Mouse (Mus musculus) embryonic facial prominence, embryonic 13.5 days (tissue): ENCODE data around the gene Pom121. TPM values are rescaled to one million over a fixed set of nuclear protein-coding genes. Genes with fewer than 3 reads are reported as not detected.
"Not testable (repeated sequence)": the region's sequence is repeated elsewhere in the genome, so short reads cannot be mapped to it uniquely, and the experiment has no call there.

ENCODE experiments used
- ATAC-seq: fragments of 200-750 bp; cut with Nextera tagmentation; 2 replicates; pipeline ENCODE4 v1.8.0; 2017; ENCODE audit warnings: low read depth; ENCODE audit not compliant: insufficient number of reproducible peaks, insufficient read depth, low FRiP score, low TSS enrichment
- H3K27ac ChIP-seq: fragments of 300-500 bp; sonication (generic); 2 replicates; pipeline ENCODE4 v1.5.1; 2015; ENCODE audit warnings: moderate library complexity, mild to moderate bottlenecking, inconsistent platforms
- H3K27me3 ChIP-seq: fragments of 300-500 bp; sonication (generic); 2 replicates; pipeline ENCODE4 v1.6.1; 2015; ENCODE audit warnings: mild to moderate bottlenecking, inconsistent platforms
- H3K36me3 ChIP-seq: fragments of 300-500 bp; sonication (generic); 2 replicates; pipeline ENCODE4 v1.6.1; 2015; ENCODE audit warnings: mild to moderate bottlenecking, inconsistent platforms
- H3K4me1 ChIP-seq: fragments of 300-500 bp; sonication (generic); 2 replicates; pipeline ENCODE4 v1.6.1; 2015; ENCODE audit warnings: inconsistent platforms
- H3K4me2 ChIP-seq: fragments of 300-500 bp; sonication (generic); 2 replicates; pipeline ENCODE4 v1.6.1; 2015; ENCODE audit warnings: moderate library complexity, mild to moderate bottlenecking, inconsistent platforms
- H3K4me3 ChIP-seq: fragments of 300-500 bp; sonication (generic); 2 replicates; pipeline ENCODE4 v1.5.1; 2015; ENCODE audit warnings: mild to moderate bottlenecking, inconsistent platforms
- H3K9ac ChIP-seq: fragments of 300-500 bp; sonication (generic); 2 replicates; pipeline ENCODE4 v1.6.1; 2015; ENCODE audit warnings: mild to moderate bottlenecking, inconsistent platforms
- H3K9me3 ChIP-seq: fragments of 300-500 bp; sonication (generic); 2 replicates; pipeline ENCODE4 v1.6.1; 2016; ENCODE audit warnings: inconsistent platforms
- WGBS: fragments of 180-500 bp; shearing (Covaris S2); methylation state at CpG from one replicate; pipeline ENCODE4 v1.1.7; 2015; ENCODE audit warnings: mixed read lengths; 5-methylcytosine and 5-hydroxymethylcytosine counted together
- polyA plus RNA-seq: library from polyadenylated mRNA; unstranded; fragments of >200 nt; fragmentation: Nextera tagmentation; extraction: Ambion mirVana; gene quantifications from 2 replicates; pipeline ENCODE4 v1.2.1, GENCODE M21; 2015

Gene Pom121
- polyA plus RNA-seq, 1 experiment from 2014 or later, result 17.0 TPM

DNA sequence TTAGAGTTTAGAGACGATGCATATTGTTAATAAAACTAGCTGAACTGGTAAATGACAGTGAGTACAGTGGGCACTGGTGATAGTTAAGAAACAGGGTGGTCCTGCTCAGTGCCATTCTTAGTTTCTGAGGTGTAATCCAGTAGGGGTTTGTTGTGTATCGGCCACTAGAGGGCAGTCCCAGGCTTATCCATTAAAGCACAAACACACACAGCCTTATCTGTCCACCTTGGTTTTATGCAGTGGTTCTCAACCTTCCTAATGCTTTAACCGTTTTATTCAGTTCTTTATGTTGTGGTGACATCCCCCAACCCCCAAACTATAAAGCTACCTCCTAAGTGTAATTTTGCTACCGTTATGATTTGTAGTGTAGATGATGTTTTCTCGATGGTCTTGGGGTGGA, 1.5 kb upstream of the Pom121 start:
- Histone ChIP-seq H3K4me2 (no peak overlapping the region), H3K9ac (no peak overlapping the region), H3K4me3 (no peak overlapping the region), H3K27ac (no peak overlapping the region), H3K9me3 (no peaks in the 10 kb centered on the region), H3K27me3 (no peaks in the 10 kb centered on the region), H3K4me1 (peaks cover 19% of the 10 kb centered on the region), H3K36me3 (peaks cover 15% of the 10 kb centered on the region)
- 55% methylated on average over 5 of the region's 5 CpGs for WGBS
- no peak for ATAC-seq

DNA sequence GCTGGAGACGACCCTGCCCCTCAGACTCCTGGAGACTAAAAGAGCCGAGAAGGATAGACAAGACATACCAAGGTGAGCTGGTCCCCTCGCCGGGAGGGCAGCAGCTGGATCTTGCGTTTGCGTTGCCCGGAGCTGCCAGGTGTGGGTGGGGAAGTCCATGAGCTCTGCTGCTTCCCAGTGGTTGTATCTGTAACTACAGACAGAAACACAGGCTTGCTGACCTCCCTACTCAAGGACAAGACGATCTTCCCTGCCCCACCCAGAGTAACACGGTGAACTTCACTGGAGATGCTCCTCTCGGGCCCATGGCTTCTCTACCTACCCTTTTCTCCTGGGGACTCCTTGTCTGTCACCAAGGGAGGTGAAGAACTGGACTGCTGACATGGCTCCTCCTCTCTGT, 10.6 kb downstream of the Pom121 start:
- H3K27ac ChIP-seq, result no peak overlapping the region
- 85% methylated on average over 10 of the region's 10 CpGs for WGBS
- peaks cover 95% of the 10 kb centered on the region for H3K36me3 ChIP-seq
- no peak overlapping the region for H3K4me2 ChIP-seq
- ATAC-seq, result no peak
- no peaks in the 10 kb centered on the region for H3K9me3 ChIP-seq
- no peak overlapping the region for H3K4me3 ChIP-seq
- H3K4me1 ChIP-seq, result no peaks in the 10 kb centered on the region
- H3K27me3 ChIP-seq, result no peaks in the 10 kb centered on the region
- no peak overlapping the region for H3K9ac ChIP-seq

DNA sequence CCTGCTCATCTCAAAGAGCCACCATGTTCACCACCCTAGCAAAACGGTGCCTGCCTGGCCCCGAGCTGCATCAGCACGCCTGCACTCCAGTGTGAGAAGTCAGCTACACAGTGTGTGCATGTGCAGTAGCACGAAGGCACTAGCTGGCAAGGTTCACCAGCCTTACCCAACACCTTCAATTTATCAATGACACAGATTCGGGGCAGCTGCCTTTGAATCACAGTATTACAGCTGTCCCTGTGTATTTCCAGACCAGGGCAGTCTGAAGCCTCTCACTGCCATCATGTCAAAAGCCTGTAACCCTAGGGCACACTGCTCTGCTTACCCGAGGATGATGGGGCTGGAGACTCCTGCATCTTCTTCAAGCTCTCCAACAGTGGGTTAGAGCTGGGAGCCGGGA, 11.6 kb downstream of the Pom121 start:
- Histone ChIP-seq H3K4me2 (no peak overlapping the region), H3K27ac (no peak overlapping the region), H3K27me3 (no peaks in the 10 kb centered on the region), H3K4me3 (no peak overlapping the region), H3K36me3 (peaks cover 95% of the 10 kb centered on the region), H3K9me3 (no peaks in the 10 kb centered on the region), H3K9ac (no peak overlapping the region), H3K4me1 (no peaks in the 10 kb centered on the region)
- WGBS, result 87% methylated on average over 7 of the region's 7 CpGs
- ATAC-seq, result no peak

DNA sequence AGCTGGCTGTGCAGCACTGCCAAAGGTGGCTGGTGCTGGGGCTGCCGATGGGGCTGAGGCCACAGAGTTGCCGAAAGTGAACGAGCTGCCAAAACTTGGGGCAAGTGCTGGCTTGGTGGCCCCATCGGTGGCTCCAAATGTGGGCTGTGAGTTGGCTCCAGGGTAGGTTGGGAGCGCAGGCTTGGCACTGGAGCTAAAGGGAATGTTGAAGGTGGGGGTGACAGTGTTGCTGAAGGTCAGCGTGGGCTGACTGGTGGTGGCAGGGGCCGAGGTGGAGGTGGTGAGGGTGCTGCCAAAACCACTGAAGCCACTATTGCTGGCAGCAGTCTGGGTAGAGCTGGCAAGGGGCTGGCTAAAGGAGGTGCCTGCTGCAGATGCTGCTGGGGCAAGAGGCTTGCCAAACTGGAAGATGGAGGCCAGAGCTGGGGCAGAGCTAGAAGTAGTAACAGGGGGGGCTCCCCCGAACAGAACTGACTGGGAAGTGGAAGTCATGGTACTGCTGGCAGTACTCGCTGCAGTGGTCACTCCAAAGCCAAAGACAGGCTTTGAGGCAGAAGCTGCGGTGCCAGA, 12.9 kb downstream of the Pom121 start:
- H3K9me3 ChIP-seq, result no peaks in the 10 kb centered on the region
- no peak overlapping the region for H3K4me2 ChIP-seq
- no peak overlapping the region for H3K9ac ChIP-seq
- no peak overlapping the region for H3K4me3 ChIP-seq
- H3K4me1 ChIP-seq, result no peaks in the 10 kb centered on the region
- peaks cover 94% of the 10 kb centered on the region for H3K36me3 ChIP-seq
- no peak overlapping the region for H3K27ac ChIP-seq
- no peaks in the 10 kb centered on the region for H3K27me3 ChIP-seq
- ATAC-seq, result no peak
- WGBS, result 94% methylated on average over 10 of the region's 10 CpGs

GRCm38 (mm10) chr5:135380681-135381080, 13.7 kb downstream of the Pom121 start:
- Histone ChIP-seq H3K4me2 (no peak overlapping the region), H3K4me1 (no peaks in the 10 kb centered on the region; the same call in 1 of the 2 replicates), H3K36me3 (peaks cover 98% of the 10 kb centered on the region), H3K27me3 (no peaks in the 10 kb centered on the region), H3K9ac (no peak overlapping the region), H3K9me3 (no peaks in the 10 kb centered on the region), H3K4me3 (no peak overlapping the region), H3K27ac (no peak overlapping the region)
- WGBS, result 93% methylated on average over 4 of the region's 4 CpGs
- ATAC-seq, result no peak

GRCm38 (mm10) chr5:135376341-135376740, 18.0 kb downstream of the Pom121 start:
- H3K4me1 ChIP-seq, result peaks cover 9% of the 10 kb centered on the region; the same call in 1 of the 2 replicates
- no peak for ATAC-seq
- H3K9ac ChIP-seq, result no peak overlapping the region
- no peak overlapping the region for H3K4me2 ChIP-seq
- no peak overlapping the region for H3K27ac ChIP-seq
- WGBS, result 77% methylated on average over 2 of the region's 2 CpGs
- peaks cover 97% of the 10 kb centered on the region for H3K36me3 ChIP-seq
- H3K9me3 ChIP-seq, result no peaks in the 10 kb centered on the region; the same call in 1 of the 2 replicates
- no peaks in the 10 kb centered on the region for H3K27me3 ChIP-seq
- no peak overlapping the region for H3K4me3 ChIP-seq

- H3K9me3 ChIP-seq, result no peaks in the 10 kb centered on the region; the same call in 1 of the 2 replicates
- H3K27ac ChIP-seq, result no peak overlapping the region
- no peak overlapping the region for H3K4me3 ChIP-seq
- H3K4me1 ChIP-seq, result peaks cover 16% of the 10 kb centered on the region
- ATAC-seq, result no peak
- WGBS, result 71% methylated on average over 8 of the region's 8 CpGs
- H3K4me2 ChIP-seq, result no peak overlapping the region
- H3K9ac ChIP-seq, result no peak overlapping the region
- H3K27me3 ChIP-seq, result no peaks in the 10 kb centered on the region
- H3K36me3 ChIP-seq, result peaks cover 88% of the 10 kb centered on the region
These were observed 19.2 kb downstream of the Pom121 start for GRCm38 (mm10) chr5:135375167-135375566.

DNA sequence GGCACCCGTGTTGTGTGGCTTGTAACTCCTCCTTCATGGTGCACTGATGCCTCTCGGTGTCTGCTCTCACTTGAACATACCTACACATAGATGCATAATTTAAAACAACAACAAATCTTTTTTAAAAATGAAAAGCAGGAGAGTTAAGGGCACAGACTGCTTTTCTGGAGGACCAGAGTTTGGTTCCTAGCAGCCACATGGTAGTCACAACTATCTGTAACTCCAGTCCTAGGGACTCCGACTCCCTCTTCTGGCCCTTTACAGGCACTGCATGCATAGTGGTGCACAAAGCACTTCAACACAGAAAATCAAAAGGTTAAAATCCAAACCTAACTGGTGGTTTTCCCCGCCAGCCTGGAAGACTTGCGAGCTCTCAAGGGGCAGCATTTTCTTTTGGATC, 20.7 kb downstream of the Pom121 start:
- H3K27ac ChIP-seq, result no peak overlapping the region
- 96% methylated on average over 5 of the region's 5 CpGs for WGBS
- H3K4me3 ChIP-seq, result no peak overlapping the region
- no peaks in the 10 kb centered on the region for H3K27me3 ChIP-seq
- no peak overlapping the region for H3K4me2 ChIP-seq
- no peak for ATAC-seq
- H3K9me3 ChIP-seq, result no peaks in the 10 kb centered on the region; the same call in 1 of the 2 replicates
- H3K9ac ChIP-seq, result no peak overlapping the region
- H3K4me1 ChIP-seq, result peaks cover 20% of the 10 kb centered on the region
- H3K36me3 ChIP-seq, result peaks cover 72% of the 10 kb centered on the region

GRCm38 (mm10) chr5:135371195-135371594, 23.2 kb downstream of the Pom121 start:
- ATAC-seq, result no peak
- no peak overlapping the region for H3K27ac ChIP-seq
- H3K9me3 ChIP-seq, result no peaks in the 10 kb centered on the region; the same call in 1 of the 2 replicates
- H3K4me3 ChIP-seq, result no peak overlapping the region
- H3K36me3 ChIP-seq, result peaks cover 49% of the 10 kb centered on the region
- peaks cover 20% of the 10 kb centered on the region for H3K4me1 ChIP-seq
- H3K27me3 ChIP-seq, result no peaks in the 10 kb centered on the region
- WGBS, result 95% methylated on average over 13 of the region's 13 CpGs
- no peak overlapping the region; the same call in 1 of the 2 replicates for H3K4me2 ChIP-seq
- no peak overlapping the region for H3K9ac ChIP-seq

- H3K36me3 ChIP-seq, result peaks cover 38% of the 10 kb centered on the region
- peak within 1 kb of the TSS; percentile 84 for H3K4me2 ChIP-seq
- peak within 1 kb of the TSS; percentile 81 for H3K27ac ChIP-seq
- H3K9ac ChIP-seq, result peak within 1 kb of the TSS; percentile 94
- H3K4me1 ChIP-seq, result peaks cover 14% of the 10 kb centered on the region
- ATAC-seq, result peak; percentile 60
- peak within 1 kb of the TSS; percentile 99 for H3K4me3 ChIP-seq
- no peaks in the 10 kb centered on the region; the same call in 1 of the 2 replicates for H3K9me3 ChIP-seq
- under 1% methylated on average over 64 of the region's 64 CpGs for WGBS
- H3K27me3 ChIP-seq, result no peaks in the 10 kb centered on the region
These were observed 24.3 kb downstream of the Pom121 start, which contains the start of gene Nsun5 for GRCm38 (mm10) chr5:135369787-135370654. Gene Nsun5 (plus strand): TSS chr5:135369953.

GRCm38 (mm10) chr5:135369196-135369595, 25.1 kb downstream of the Pom121 start:
- Histone ChIP-seq H3K4me1 (peaks cover 11% of the 10 kb centered on the region), H3K36me3 (peaks cover 29% of the 10 kb centered on the region), H3K9ac (peak overlapping the region; percentile 94), H3K27ac (peak overlapping the region; percentile 81), H3K4me2 (peak overlapping the region; percentile 84), H3K4me3 (peak overlapping the region; percentile 99)
- H3K9me3 ChIP-seq, ATAC-seq, H3K27me3 ChIP-seq: not testable (repeated sequence)
- WGBS, result 59% methylated on average over 9 of the region's 9 CpGs

DNA sequence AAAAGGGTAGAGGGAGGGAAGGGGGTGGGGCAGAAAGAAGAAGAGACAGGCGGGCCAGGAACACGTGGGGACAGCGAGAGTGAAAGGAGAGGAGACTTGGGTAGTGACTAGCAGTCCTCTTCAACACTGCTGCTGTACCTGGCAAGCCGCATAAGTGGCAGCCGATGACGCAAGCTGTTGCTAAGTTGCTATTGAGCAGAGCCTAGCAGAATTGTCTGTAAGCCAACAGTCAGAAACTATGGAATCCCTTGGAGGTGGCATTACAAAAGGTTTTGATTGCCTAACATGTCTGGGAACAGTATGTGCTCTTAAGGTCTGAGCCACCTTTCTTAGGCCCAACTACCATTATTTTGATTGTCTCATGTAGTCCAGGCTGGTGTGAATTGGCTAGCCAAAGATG, 26.0 kb downstream of the Pom121 start:
- 72% methylated on average over 6 of the region's 6 CpGs for WGBS
- peaks cover 11% of the 10 kb centered on the region for H3K4me1 ChIP-seq
- ATAC-seq, result no peak
- no peaks in the 10 kb centered on the region for H3K27me3 ChIP-seq
- no peaks in the 10 kb centered on the region for H3K9me3 ChIP-seq
- no peak overlapping the region for H3K4me3 ChIP-seq
- H3K9ac ChIP-seq, result no peak overlapping the region
- H3K36me3 ChIP-seq, result peaks cover 21% of the 10 kb centered on the region
- no peak overlapping the region for H3K27ac ChIP-seq
- H3K4me2 ChIP-seq, result no peak overlapping the region
